Mouse (Mus musculus) heart, adult 2 months (tissue): ENCODE results near the gene Rnaseh2c.

Experiments
- CTCF ChIP-seq: fragments of 200-600 bp; IDR thresholded peaks from 2 replicates; pipeline ENCODE4 v1.8.1; 2022; ENCODE audit warnings: antibody characterized with exemption, mild to moderate bottlenecking, moderate library complexity
- EP300 ChIP-seq: fragments of 200-500 bp; IDR thresholded peaks from 2 replicates; pipeline ENCODE4 v1.6.1; 2011; ENCODE audit warnings: low read depth, low read length, control low read depth; ENCODE audit not compliant: insufficient read depth
- POLR2A ChIP-seq: fragments of 200-500 bp; IDR thresholded peaks from 2 replicates; pipeline ENCODE4 v1.6.1; 2011; ENCODE audit warnings: mild to moderate bottlenecking, low read depth, low read length, control low read depth; ENCODE audit not compliant: insufficient read depth

DNA sequence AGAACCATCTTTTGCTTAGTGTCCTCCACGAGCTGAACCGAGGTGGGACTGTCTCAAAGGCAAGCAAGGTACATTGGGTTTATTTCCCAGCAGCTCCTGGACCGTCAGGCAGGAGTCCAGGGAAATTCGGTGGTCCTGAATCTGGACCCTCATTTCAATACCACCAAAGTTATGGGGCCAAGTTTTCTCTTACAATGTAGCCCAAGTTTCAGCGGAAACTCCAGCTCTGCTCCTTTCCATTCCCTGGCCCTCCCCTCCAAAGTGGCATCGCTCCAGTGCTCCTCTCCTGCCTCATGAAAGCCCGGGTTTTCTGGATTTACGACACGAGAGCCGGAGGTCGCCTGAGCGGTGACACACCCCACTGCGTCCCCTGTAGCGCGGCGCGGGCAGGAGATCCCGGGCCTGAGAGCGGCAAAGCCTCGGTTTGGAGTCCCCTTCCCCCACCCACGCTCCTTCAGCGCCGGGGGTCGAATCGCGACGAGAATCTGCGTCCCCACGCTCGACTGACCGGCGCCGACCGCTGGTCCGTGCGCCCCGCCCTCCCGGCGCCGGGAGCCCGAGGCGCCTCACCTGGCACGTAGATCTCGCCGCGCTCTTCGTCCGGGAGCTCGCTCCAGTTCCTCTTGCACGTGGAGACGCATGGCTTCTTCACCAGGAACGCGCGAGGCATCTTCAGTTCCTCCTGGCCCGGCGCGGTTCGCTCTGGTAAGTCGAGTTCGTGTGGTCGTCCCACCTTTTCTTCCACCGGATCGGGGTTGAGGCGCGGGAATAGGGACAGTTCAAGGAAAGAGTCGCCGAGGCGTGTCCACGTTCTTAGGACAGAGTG is 41.8 kb upstream of the Rnaseh2c start:
- TF ChIP-seq CTCF (no peak), POLR2A (no peak), EP300 (no peak)
